Mouse (Mus musculus): Measurements from ENCODE around the gene Adora1. TPM values are rescaled to one million over a fixed set of nuclear protein-coding genes. Genes with fewer than 3 reads are reported as not detected.
A peak's percentile ranks its signal among the peaks of the same experiment; 100 is the strongest.

Adora1 gene
- polyA plus RNA-seq, 1 experiment from 2014 or later, result 9.3 TPM

DNA sequence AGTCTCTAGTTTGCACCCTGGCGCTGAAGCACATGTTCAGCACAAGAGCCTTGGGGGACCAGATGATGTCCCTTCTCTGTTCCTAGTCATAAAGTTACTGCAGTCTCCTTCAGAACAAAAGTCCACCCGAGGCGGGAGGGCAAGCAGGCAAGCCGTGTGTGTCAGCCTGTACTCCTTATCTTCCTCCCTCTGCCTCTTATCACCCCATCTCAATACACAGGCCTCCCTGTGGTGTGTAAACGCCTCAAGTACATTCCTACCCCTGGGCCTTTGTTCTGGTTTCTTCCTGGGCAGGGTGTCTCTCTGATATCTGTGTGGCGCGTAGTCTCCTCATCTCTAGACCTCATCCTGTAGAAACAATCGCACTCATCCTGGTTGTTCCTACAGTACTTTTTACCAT, 8.5 kb downstream of the Adora1 start:
- no peak for ATAC-seq (ENCODE audit: insufficient number of reproducible peaks, low FRiP score)
- peaks cover 46% of the 10 kb centered on the region for H3K4me1 ChIP-seq (replicated peaks)
- WGBS, result 50% methylated on average over 8 of the region's 8 CpGs

DNA sequence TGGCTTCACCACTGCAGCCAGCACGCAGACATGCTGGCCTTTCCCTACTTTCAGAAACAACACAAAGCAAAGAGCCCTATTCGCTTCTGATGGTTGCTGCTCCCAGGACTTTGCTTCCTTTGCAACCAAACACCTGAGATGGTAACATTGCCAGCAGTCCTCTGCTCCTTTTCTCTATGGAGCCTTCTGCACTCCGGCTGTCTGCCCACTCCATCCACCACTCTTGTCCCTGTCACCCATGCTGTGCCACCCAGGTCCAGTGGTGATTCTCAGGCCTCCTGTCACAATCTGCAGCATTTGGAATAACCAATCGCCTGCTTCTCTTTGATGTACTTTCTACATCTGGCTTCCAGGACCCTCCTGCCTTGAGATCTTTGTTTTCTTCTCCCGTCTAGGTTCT, 9.9 kb downstream of the Adora1 start:
- Histone ChIP-seq H3K27me3 (replicated peaks) (peaks cover 18% of the 10 kb centered on the region; the same call in 1 of the 2 replicates), H3K9me3 (replicated peaks) (no peaks in the 10 kb centered on the region), H3K9ac (no peak overlapping the region), H3K4me2 (no peak overlapping the region), H3K4me1 (replicated peaks) (peaks cover 48% of the 10 kb centered on the region), H3K4me3 (no peak overlapping the region), H3K36me3 (no peaks in the 10 kb centered on the region), H3K27ac (ENCODE audit: poor library complexity, severe bottlenecking) (no peak overlapping the region)
- WGBS, result 86% methylated on average over 5 of the region's 5 CpGs
- ATAC-seq (ENCODE audit: insufficient number of reproducible peaks, low FRiP score), result no peak

More for the DNA sequence above, 8.5 kb downstream of the Adora1 start:
- Histone ChIP-seq H3K9me3 (replicated peaks) (no peaks in the 10 kb centered on the region), H3K36me3 (no peaks in the 10 kb centered on the region), H3K27me3 (replicated peaks) (peaks cover 18% of the 10 kb centered on the region; the same call in 1 of the 2 replicates), H3K27ac (ENCODE audit: poor library complexity, severe bottlenecking) (no peak overlapping the region), H3K4me2 (no peak overlapping the region), H3K9ac (0 out of 2 replicates have a peak overlapping the region, but pooled peaks have one; percentile 18), H3K4me3 (no peak overlapping the region)

DNA sequence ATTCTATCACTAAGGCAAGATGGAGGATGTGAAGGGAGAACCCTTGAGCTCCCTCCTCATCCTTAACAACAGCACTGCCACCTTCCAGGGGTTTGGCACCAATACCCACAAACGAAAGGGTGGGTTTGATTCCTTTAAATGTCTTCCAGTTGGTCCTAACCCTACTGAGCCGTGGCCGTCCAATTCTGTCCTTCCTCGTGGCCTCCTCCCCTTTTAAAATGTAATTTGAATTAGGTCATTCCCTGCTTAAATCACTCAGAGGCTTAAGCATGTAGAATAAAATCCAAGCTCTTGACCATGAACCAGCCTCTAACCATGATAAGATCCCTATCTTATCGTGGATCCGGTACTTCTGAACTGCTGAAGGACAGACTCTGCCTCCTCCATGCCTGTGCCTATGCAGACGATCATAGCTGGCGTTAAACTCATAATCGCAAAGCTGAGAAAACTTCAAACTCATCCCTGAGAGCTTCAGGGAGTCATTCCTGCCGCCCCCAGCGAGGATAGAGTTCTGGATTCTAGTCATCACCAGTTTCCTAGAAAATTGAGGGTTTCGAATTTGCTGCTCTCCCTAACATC, 10.5 kb downstream of the Adora1 start:
- Histone ChIP-seq H3K27ac (ENCODE audit: poor library complexity, severe bottlenecking) (no peak overlapping the region), H3K4me3 (no peak overlapping the region), H3K27me3 (replicated peaks) (peaks cover 18% of the 10 kb centered on the region; the same call in 1 of the 2 replicates), H3K9ac (no peak overlapping the region), H3K4me2 (no peak overlapping the region), H3K36me3 (no peaks in the 10 kb centered on the region), H3K9me3 (replicated peaks) (no peaks in the 10 kb centered on the region), H3K4me1 (replicated peaks) (peaks cover 41% of the 10 kb centered on the region)
- WGBS, result 77% methylated on average over 12 of the region's 12 CpGs
- ATAC-seq (ENCODE audit: insufficient number of reproducible peaks, low FRiP score), result no peak

DNA sequence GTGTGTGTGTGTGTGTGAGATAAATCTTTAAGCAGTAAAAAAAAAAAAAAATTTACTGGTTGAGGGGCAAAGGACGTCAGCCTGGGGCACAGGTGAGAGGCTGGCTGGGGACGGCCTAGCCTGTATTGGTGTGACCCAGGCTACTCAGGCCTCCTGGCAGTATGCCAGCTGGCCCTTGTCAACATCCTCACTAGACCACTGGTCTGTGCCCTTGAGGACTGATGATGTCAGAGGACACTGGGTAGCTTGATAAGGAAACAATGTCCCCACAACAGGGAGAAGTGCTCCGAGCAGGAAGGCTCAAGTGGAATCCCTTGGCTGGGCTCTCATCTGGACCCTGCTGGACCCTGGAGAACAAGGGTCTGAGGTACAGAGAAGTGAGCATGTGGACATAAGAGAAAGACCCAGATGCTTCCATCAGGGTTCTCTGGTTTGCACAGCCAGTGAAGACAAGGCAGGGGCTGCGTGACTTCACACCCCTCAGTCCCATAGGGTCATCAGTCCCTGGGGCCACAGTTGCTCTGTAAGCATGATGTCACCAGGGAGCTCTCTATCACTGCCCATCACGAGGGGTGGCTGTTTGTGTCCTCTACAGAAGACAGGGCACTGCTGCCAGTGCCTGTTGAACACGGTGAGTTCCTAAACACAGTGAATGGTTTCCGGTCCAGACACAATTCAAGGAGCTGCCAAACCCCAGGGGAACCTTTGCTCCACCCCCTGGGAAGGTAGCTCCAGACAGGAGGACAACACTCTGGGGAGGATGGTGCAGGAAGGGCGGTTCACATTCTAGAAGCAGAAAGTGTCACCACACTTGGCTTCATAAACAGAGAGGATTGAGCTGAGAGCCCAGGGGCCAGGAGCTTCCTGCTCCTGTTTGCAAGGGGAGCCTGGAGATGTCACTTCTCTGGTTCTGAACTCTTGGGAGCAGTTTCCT, 12.8 kb downstream of the Adora1 start:
- Histone ChIP-seq H3K36me3 (no peaks in the 10 kb centered on the region), H3K9ac (0 out of 2 replicates have a peak overlapping the region, but pooled peaks have one; percentile 23), H3K27ac (ENCODE audit: poor library complexity, severe bottlenecking) (peak overlapping the region; percentile 73), H3K27me3 (replicated peaks) (peaks cover 22% of the 10 kb centered on the region; the same call in 1 of the 2 replicates), H3K4me3 (no peak overlapping the region), H3K4me1 (replicated peaks) (peaks cover 50% of the 10 kb centered on the region), H3K4me2 (peak overlapping the region; percentile 30), H3K9me3 (replicated peaks) (no peaks in the 10 kb centered on the region)
- WGBS, result 26% methylated on average over 8 of the region's 8 CpGs
- ATAC-seq (ENCODE audit: insufficient number of reproducible peaks, low FRiP score), result peak; percentile 92

DNA sequence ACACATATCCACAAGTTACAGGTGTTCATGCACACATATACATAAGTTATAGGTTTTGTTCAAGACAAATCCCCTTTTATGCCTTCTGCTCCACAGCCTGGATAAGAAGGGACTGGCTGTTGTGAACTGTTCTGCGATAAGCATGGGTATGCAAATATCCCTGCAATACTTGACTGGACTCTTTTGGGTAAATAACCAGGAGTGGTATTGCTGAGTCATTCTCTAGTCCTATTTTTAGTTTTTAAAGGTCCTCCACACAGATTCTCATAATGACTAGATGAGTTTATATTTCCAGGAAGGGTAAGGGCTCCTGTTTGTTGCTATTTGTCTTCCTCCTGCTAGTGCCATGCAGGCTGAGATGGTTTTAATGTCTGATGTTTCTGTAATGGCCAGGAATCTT, 14.1 kb downstream of the Adora1 start:
- peaks cover 14% of the 10 kb centered on the region; the same call in 1 of the 2 replicates for H3K27me3 ChIP-seq (replicated peaks)
- no peaks in the 10 kb centered on the region for H3K9me3 ChIP-seq (replicated peaks)
- H3K4me1 ChIP-seq (replicated peaks), result peaks cover 53% of the 10 kb centered on the region
- no peak overlapping the region for H3K27ac ChIP-seq (ENCODE audit: poor library complexity, severe bottlenecking)
- H3K36me3 ChIP-seq, result no peaks in the 10 kb centered on the region
- no peak overlapping the region for H3K4me3 ChIP-seq
- peak; percentile 19; the same call in 1 of the 2 replicates for ATAC-seq (ENCODE audit: insufficient number of reproducible peaks, low FRiP score)
- WGBS, result 81% methylated on average over 1 of the region's 1 CpGs
- H3K9ac ChIP-seq, result no peak overlapping the region
- H3K4me2 ChIP-seq, result no peak overlapping the region

DNA sequence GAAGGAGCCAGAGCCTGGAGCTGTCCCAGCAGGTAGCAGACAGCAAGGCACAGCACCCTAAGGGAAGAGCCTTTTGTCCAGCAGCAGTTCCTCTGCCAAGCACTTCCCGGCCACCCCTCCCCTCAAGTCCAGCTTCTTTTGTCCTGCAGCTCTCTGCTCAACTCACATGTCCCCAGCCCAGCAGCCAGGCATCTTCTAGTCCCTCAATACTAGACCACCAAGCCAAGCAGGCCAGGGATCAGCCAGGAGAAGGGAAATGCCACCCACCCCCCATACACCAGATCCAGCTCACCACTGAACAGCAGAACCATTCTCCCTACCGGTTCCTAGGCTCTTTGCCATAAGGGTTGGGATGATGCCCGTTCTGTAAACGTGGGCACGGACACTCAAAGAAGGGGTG, 15.6 kb downstream of the Adora1 start:
- no peak overlapping the region for H3K4me3 ChIP-seq
- peaks cover 14% of the 10 kb centered on the region; the same call in 1 of the 2 replicates for H3K27me3 ChIP-seq (replicated peaks)
- no peak overlapping the region for H3K4me2 ChIP-seq
- 80% methylated on average over 5 of the region's 5 CpGs for WGBS
- H3K9ac ChIP-seq, result no peak overlapping the region
- H3K36me3 ChIP-seq, result no peaks in the 10 kb centered on the region
- H3K9me3 ChIP-seq (replicated peaks), result no peaks in the 10 kb centered on the region
- no peak for ATAC-seq (ENCODE audit: insufficient number of reproducible peaks, low FRiP score)
- no peak overlapping the region for H3K27ac ChIP-seq (ENCODE audit: poor library complexity, severe bottlenecking)
- peaks cover 58% of the 10 kb centered on the region for H3K4me1 ChIP-seq (replicated peaks)

DNA sequence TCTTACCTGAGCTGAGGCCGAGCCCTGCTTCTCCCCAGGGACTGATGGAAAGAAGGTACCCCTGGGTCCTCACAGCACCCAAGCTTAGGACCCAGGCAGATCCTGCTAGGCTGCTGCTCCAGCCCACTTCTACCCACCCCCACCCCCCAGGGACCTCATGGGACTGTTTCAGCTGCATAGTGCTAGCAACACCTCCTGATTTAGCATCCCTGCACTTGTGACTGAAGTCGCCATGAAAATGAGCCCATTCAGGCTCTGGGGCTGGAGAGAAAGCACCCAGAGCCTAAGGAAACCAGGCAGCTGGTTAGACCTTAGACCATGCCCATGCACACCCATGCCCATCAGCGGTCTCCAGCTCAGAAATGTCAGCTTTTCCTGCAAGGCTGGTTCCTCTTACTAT, 17.3 kb downstream of the Adora1 start:
- ATAC-seq (ENCODE audit: insufficient number of reproducible peaks, low FRiP score), result no peak
- H3K27me3 ChIP-seq (replicated peaks), result 0 out of 2 replicates have a peak, but pooled peaks cover 8% of the 10 kb centered on the region
- peaks cover 61% of the 10 kb centered on the region for H3K4me1 ChIP-seq (replicated peaks)
- no peak overlapping the region for H3K4me3 ChIP-seq
- H3K9me3 ChIP-seq (replicated peaks), result no peaks in the 10 kb centered on the region
- 69% methylated on average over 3 of the region's 3 CpGs for WGBS
- H3K9ac ChIP-seq, result no peak overlapping the region
- H3K27ac ChIP-seq (ENCODE audit: poor library complexity, severe bottlenecking), result no peak overlapping the region
- no peaks in the 10 kb centered on the region for H3K36me3 ChIP-seq
- no peak overlapping the region for H3K4me2 ChIP-seq

DNA sequence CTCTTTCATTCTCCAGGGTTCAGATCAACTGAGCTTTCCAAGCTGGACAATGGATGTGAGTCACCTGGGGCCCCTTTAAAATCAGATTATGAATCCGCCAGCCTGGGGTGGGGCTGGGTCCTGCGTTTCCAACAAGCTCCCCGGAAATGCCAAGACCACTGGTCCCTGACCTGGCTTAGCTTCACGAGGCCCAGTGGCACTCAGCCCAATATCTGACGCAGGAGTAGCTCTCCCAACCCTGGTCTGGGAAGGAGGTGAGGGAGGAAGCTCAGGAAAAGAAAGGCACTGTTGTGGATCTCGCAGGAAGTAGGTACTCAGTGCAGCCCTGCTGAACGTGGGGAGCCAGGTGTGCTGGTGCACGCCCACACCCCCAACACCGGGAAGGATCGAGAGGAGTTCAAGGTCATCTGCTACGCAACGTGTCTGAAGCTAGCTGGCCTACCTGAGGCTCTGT, 18.2 kb downstream of the Adora1 start:
- Histone ChIP-seq H3K4me3 (no peak overlapping the region), H3K4me1 (replicated peaks) (peaks cover 60% of the 10 kb centered on the region), H3K9ac (no peak overlapping the region), H3K9me3 (replicated peaks) (no peaks in the 10 kb centered on the region), H3K27me3 (replicated peaks) (0 out of 2 replicates have a peak, but pooled peaks cover 10% of the 10 kb centered on the region), H3K4me2 (no peak overlapping the region), H3K36me3 (no peaks in the 10 kb centered on the region), H3K27ac (ENCODE audit: poor library complexity, severe bottlenecking) (no peak overlapping the region)
- WGBS, result 56% methylated on average over 12 of the region's 12 CpGs
- no peak for ATAC-seq (ENCODE audit: insufficient number of reproducible peaks, low FRiP score)

DNA sequence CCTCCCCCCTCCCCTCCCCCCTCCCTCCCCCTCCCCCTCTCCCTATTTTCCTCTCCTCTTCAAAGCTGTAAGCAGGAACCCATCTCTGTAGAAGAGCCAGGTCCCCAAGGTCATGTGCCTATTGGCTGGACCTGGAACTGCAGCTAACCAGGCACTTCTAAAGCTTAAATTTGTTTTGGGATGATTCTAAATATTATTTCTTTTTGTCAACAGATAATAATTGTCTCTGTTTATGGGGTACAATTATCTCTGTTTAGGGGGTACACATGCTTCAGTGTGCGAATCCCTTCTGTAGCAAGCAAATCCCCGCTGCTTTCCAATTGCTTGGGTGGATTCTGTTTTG, 18.6 kb downstream of the Adora1 start:
- WGBS, result 84% methylated on average over 2 of the region's 2 CpGs
- Histone ChIP-seq H3K4me1 (replicated peaks) (peaks cover 60% of the 10 kb centered on the region), H3K4me2 (no peak overlapping the region), H3K9ac (no peak overlapping the region), H3K4me3 (no peak overlapping the region), H3K36me3 (no peaks in the 10 kb centered on the region), H3K27ac (ENCODE audit: poor library complexity, severe bottlenecking) (no peak overlapping the region), H3K27me3 (replicated peaks) (0 out of 2 replicates have a peak, but pooled peaks cover 10% of the 10 kb centered on the region), H3K9me3 (replicated peaks) (no peaks in the 10 kb centered on the region)
- ATAC-seq (ENCODE audit: insufficient number of reproducible peaks, low FRiP score), result no peak

DNA sequence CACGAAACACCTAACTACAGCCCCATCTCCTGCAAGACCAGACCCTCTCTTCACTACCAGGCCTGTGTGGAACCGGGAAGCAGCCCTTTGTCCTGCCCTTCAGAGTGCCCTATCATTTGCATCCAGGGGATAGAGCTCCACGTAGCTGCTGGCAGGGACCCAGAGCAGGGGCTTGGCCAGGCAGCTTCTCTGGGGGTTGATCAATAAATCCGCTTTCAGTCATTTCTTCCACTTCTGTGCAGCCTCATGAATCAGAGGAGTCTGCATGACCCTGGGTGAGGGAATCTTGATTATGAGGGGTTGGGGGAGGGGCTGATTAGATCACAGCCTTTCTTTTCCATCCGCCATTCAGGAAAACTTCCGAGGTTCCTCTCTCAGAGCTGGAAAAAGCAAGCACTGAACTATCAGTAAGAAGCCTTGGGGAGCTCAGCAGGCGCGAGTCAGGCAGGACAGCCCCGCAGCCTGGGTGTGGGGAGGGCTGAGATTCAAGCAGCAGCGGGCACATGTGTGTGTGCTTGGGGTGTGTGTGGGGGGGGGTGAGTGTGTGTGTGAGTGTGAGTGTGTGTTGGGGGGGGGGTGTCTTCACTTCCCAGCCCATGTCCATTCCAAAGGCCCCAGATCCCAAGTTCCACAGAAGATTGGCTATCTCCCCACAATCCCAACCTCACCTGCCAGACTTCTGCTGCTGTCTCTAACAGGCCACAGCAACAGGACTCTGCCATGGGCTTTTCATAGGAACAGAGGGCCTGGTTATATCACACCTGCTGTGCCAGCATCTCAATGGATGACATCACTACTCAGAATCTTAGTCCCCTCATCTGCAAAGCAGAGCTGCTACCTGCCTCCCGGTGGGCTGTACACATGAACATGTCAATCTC, 19.2 kb downstream of the Adora1 start:
- peaks cover 60% of the 10 kb centered on the region for H3K4me1 ChIP-seq (replicated peaks)
- H3K4me2 ChIP-seq, result no peak overlapping the region
- no peak for ATAC-seq (ENCODE audit: insufficient number of reproducible peaks, low FRiP score)
- 28% methylated on average over 11 of the region's 11 CpGs for WGBS
- peak overlapping the region; percentile 39; the same call in 1 of the 2 replicates for H3K9ac ChIP-seq
- H3K27ac ChIP-seq (ENCODE audit: poor library complexity, severe bottlenecking), result peak overlapping the region; percentile 6; the same call in 1 of the 2 replicates
- H3K4me3 ChIP-seq, result no peak overlapping the region
- no peaks in the 10 kb centered on the region for H3K36me3 ChIP-seq
- H3K27me3 ChIP-seq (replicated peaks), result peaks cover 12% of the 10 kb centered on the region; the same call in 1 of the 2 replicates
- H3K9me3 ChIP-seq (replicated peaks), result no peaks in the 10 kb centered on the region

Data from heart, embryonic 12.5 days (tissue).